Mouse (Mus musculus): ENCODE measurements around the gene Stk40. TPM values are rescaled to one million over a fixed set of nuclear protein-coding genes. Genes with fewer than 3 reads are reported as not detected.

Stk40 gene
- total and polyA plus RNA-seq, 2 experiments from 2014 or later: 19.7 to 23.3 TPM

GRCm38 (mm10) chr4:126120506-126120905, 16.7 kb downstream of the Stk40 start:
- WGBS: 77% methylated on average over 2 of the region's 2 CpGs
- Histone ChIP-seq H3K4me1 (ENCODE audit: insufficient read depth, low read length) (peaks cover 13% of the 10 kb centered on the region; the same call in 1 of the 2 replicates), H3K4me2 (ENCODE audit: low read depth, low read length) (no peak overlapping the region), H3K27ac (no peak overlapping the region), H3K9ac (replicated peaks; ENCODE audit: low read length) (no peak overlapping the region), H3K4me3 (ENCODE audit: low read length) (no peak overlapping the region), H3K9me3 (ENCODE audit: low read length) (no peaks in the 10 kb centered on the region), H3K36me3 (ENCODE audit: insufficient read depth, low read length) (peaks cover 12% of the 10 kb centered on the region), H3K27me3 (ENCODE audit: insufficient read depth, low read length) (no peaks in the 10 kb centered on the region)
- DNase-seq (ENCODE audit: low spot score) (no peak), ATAC-seq (no peak)
- no peak for TF ChIP-seq CTCF (IDR thresholded peaks at IDR 0.05; ENCODE audit: low read depth)

GRCm38 (mm10) chr4:126123309-126124040, 19.7 kb downstream of the Stk40 start:
- DNase-seq (ENCODE audit: low spot score): no peak

GRCm38 (mm10) chr4:126130502-126130901, 26.7 kb downstream of the Stk40 start:
- Histone ChIP-seq H3K9me3 (ENCODE audit: low read length) (no peaks in the 10 kb centered on the region), H3K36me3 (ENCODE audit: insufficient read depth, low read length) (peaks cover 40% of the 10 kb centered on the region), H3K27me3 (ENCODE audit: insufficient read depth, low read length) (no peaks in the 10 kb centered on the region), H3K4me3 (ENCODE audit: low read length) (no peak overlapping the region), H3K27ac (peak overlapping the region; percentile 71), H3K4me1 (ENCODE audit: insufficient read depth, low read length) (peaks cover 15% of the 10 kb centered on the region; the same call in 1 of the 2 replicates), H3K4me2 (ENCODE audit: low read depth, low read length) (no peak overlapping the region), H3K9ac (replicated peaks; ENCODE audit: low read length) (no peak overlapping the region)
- WGBS: 72% methylated on average over 11 of the region's 11 CpGs
- DNase-seq (ENCODE audit: low spot score) (no peak), ATAC-seq (no peak)
- TF ChIP-seq CTCF (IDR thresholded peaks at IDR 0.05; ENCODE audit: low read depth): no peak

More at GRCm38 (mm10) chr4:126123309-126124040, 19.7 kb downstream of the Stk40 start:
- H3K27ac ChIP-seq: peak overlapping the region; percentile 34
- no peaks in the 10 kb centered on the region for H3K27me3 ChIP-seq (ENCODE audit: insufficient read depth, low read length)
- peaks cover 3% of the 10 kb centered on the region; the same call in 1 of the 2 replicates for H3K4me1 ChIP-seq (ENCODE audit: insufficient read depth, low read length)
- no peak overlapping the region for H3K4me3 ChIP-seq (ENCODE audit: low read length)
- H3K4me2 ChIP-seq (ENCODE audit: low read depth, low read length): no peak overlapping the region
- H3K9me3 ChIP-seq (ENCODE audit: low read length): no peaks in the 10 kb centered on the region
- no peak overlapping the region for H3K9ac ChIP-seq (replicated peaks; ENCODE audit: low read length)
- WGBS: 50% methylated on average over 10 of the region's 10 CpGs
- peaks cover 28% of the 10 kb centered on the region for H3K36me3 ChIP-seq (ENCODE audit: insufficient read depth, low read length)
- ATAC-seq: no peak
- TF ChIP-seq CTCF (IDR thresholded peaks at IDR 0.05; ENCODE audit: low read depth): no peak

DNA sequence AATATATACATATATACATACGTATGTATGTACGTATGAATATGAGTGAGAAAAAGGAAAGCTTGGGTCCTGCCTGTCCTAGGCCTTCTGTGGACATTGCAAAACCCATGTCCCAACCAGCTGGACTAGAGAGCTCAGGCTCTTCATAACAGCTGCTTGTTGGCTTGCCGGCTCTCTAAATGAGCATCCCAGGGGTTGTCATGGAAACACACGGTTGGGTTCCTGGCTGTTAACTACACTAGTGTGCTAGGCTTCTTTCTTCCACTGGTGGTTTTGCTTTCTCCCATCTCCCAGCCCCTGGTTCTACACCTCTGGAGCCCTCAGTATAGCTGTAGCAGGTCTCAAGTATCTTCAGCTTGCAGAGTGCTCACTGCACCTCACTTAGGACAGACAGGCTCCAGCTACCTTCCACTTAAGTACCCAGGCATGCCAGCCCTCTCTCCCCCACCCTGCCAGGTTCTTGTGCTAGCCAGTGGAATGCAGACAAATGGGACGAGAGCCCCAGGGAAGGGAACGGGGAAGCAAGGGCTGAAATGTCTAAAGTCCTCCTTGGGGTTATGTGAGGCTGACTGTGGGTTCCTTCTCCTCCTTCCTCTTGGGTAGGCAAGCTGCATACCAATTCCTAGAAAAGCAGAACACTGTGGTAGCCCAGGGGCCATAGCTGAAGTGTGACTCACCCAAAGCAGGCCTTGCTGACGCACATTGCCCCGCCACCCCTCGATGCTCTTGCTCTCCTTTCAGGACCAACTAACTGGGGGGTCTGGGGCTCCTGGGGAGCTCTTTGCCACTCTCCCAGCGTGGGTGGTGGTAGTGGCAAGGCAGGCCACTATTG, 27.7 kb downstream of the Stk40 start:
- H3K36me3 ChIP-seq (ENCODE audit: insufficient read depth, low read length): peaks cover 40% of the 10 kb centered on the region
- no peaks in the 10 kb centered on the region for H3K27me3 ChIP-seq (ENCODE audit: insufficient read depth, low read length)
- peak overlapping the region; percentile 71 for H3K27ac ChIP-seq
- peaks cover 15% of the 10 kb centered on the region; the same call in 1 of the 2 replicates for H3K4me1 ChIP-seq (ENCODE audit: insufficient read depth, low read length)
- WGBS: 50% methylated on average over 10 of the region's 10 CpGs
- TF ChIP-seq CTCF (IDR thresholded peaks at IDR 0.05; ENCODE audit: low read depth): no peak
- H3K4me2 ChIP-seq (ENCODE audit: low read depth, low read length): no peak overlapping the region
- peak; percentile 89 for DNase-seq (ENCODE audit: low spot score)
- H3K9me3 ChIP-seq (ENCODE audit: low read length): no peaks in the 10 kb centered on the region
- no peak overlapping the region for H3K4me3 ChIP-seq (ENCODE audit: low read length)
- peak; percentile 87 for ATAC-seq
- no peak overlapping the region for H3K9ac ChIP-seq (replicated peaks; ENCODE audit: low read length)

DNA sequence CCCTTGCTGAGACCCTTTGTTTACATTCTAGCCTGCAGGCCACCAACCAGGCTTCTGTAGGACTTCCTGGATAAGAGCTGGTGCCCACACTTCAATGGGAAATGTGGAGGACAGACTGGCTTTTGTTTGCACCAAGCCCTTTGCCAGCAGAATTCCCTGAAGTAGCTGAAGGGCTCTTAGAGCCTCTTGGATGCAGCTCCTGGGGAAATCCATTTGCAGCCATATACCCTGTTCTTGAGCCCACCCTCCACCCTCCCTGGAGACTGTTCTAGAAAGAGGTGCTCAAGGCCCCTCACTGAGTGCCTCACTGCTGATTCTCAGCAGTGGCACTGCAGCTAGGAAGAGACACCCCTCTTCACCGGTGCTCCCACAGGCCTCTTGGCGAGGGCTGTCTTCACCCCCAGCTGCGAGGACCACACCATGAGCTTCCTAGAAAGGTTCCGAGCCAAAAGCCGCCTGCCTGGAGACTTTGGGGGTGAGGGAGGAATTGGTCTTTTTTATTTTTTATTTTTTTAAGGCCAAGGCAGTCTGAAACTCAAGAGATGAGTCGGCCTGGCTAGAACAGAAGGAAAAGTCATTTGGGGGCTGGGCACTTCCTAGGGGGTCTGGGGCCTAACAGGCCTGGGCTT, 29.0 kb downstream of the Stk40 start:
- H3K9ac ChIP-seq (replicated peaks; ENCODE audit: low read length): no peak overlapping the region

DNA sequence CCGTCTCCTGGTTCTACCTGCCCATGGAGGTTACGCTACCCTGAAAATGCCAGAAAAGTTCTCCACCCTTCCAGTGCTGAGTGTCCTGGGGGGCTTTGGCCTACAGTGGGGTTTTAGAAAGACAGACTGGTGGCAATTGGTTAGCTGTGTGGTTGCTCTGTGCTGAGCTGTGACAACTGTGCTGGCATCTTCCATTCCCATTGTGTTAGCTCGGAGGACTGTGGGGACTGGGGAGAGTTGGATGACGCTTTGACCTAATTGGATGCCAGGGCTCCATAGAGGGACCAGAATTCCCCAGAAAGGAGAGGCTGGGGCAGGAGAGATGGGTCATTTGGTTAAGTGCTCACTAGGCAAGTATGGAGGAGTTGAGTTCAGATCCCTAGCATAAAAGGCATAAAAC, 30.5 kb downstream of the Stk40 start:
- Histone ChIP-seq H3K4me3 (ENCODE audit: low read length) (no peak overlapping the region), H3K36me3 (ENCODE audit: insufficient read depth, low read length) (peaks cover 47% of the 10 kb centered on the region), H3K27me3 (ENCODE audit: insufficient read depth, low read length) (no peaks in the 10 kb centered on the region), H3K27ac (no peak overlapping the region), H3K4me2 (ENCODE audit: low read depth, low read length) (no peak overlapping the region), H3K9ac (replicated peaks; ENCODE audit: low read length) (no peak overlapping the region), H3K9me3 (ENCODE audit: low read length) (no peaks in the 10 kb centered on the region), H3K4me1 (ENCODE audit: insufficient read depth, low read length) (peaks cover 15% of the 10 kb centered on the region; the same call in 1 of the 2 replicates)
- TF ChIP-seq CTCF (IDR thresholded peaks at IDR 0.05; ENCODE audit: low read depth): no peak
- WGBS: 89% methylated on average over 4 of the region's 4 CpGs
- ATAC-seq (no peak), DNase-seq (ENCODE audit: low spot score) (no peak)

More for the DNA sequence above, 29.0 kb downstream of the Stk40 start:
- ATAC-seq (0 out of 2 replicates have a peak, but pooled peaks have one; percentile 4), DNase-seq (ENCODE audit: low spot score) (no peak)
- H3K27me3 ChIP-seq (ENCODE audit: insufficient read depth, low read length): no peaks in the 10 kb centered on the region
- 65% methylated on average over 6 of the region's 6 CpGs for WGBS
- H3K4me2 ChIP-seq (ENCODE audit: low read depth, low read length): no peak overlapping the region
- H3K4me3 ChIP-seq (ENCODE audit: low read length): no peak overlapping the region
- H3K27ac ChIP-seq: peak overlapping the region; percentile 71
- peaks cover 43% of the 10 kb centered on the region for H3K36me3 ChIP-seq (ENCODE audit: insufficient read depth, low read length)
- TF ChIP-seq CTCF (IDR thresholded peaks at IDR 0.05; ENCODE audit: low read depth): no peak
- H3K4me1 ChIP-seq (ENCODE audit: insufficient read depth, low read length): peaks cover 15% of the 10 kb centered on the region; the same call in 1 of the 2 replicates
- no peaks in the 10 kb centered on the region for H3K9me3 ChIP-seq (ENCODE audit: low read length)

All from hindbrain, postnatal 0 days (tissue).